Mouse (Mus musculus) stomach, postnatal 0 days (tissue): Measurements from ENCODE around the gene Alg1.
"Not testable (repeated sequence)": the region's sequence is repeated elsewhere in the genome, so short reads cannot be mapped to it uniquely, and the experiment has no call there.

Source experiments
- CTCF ChIP-seq: IDR thresholded peaks from 2 replicates; pipeline ENCODE4 v1.5.1; 2016; ENCODE audit warnings: antibody characterized with exemption, low read depth, mild to moderate bottlenecking, moderate library complexity
- EP300 ChIP-seq: optimal IDR thresholded peaks from 2 replicates; pipeline ENCODE3; 2016; ENCODE audit warnings: antibody characterized with exemption

DNA sequence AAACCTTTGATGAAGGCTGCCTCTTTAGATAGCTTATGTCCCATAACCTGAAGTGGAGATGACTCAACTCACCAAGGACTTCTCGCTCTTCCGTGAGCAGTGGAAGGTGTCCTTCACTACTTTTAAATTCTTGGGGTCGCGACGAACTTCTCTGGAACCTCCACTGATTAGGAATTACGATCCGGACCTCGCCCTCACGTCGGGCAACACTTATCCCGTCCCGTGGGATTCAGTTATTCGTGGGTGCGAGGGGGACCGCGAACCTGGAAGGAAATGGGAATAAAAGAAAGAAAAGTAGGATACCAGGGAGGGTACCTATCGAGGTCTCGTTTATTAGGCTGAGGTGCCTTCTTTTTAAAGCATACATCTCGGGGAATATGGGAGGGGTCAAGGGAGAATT, 5.9 kb upstream of the Alg1 start:
- not testable (repeated sequence) for TF ChIP-seq CTCF, EP300
